Mouse (Mus musculus): ENCODE data around the gene Olfr1084.
"Not testable (repeated sequence)": the region's sequence is repeated elsewhere in the genome, so short reads cannot be mapped to it uniquely, and the experiment has no call there.

Olfr1084 gene

GRCm38 (mm10) chr2:86639625-86640024, at the start of gene Olfr1084:
Gene Olfr1084, minus strand, starts transcription at chr2:86639725.
- not testable (repeated sequence) for DNase-seq (ENCODE audit: extremely low read depth, low read depth)

DNA sequence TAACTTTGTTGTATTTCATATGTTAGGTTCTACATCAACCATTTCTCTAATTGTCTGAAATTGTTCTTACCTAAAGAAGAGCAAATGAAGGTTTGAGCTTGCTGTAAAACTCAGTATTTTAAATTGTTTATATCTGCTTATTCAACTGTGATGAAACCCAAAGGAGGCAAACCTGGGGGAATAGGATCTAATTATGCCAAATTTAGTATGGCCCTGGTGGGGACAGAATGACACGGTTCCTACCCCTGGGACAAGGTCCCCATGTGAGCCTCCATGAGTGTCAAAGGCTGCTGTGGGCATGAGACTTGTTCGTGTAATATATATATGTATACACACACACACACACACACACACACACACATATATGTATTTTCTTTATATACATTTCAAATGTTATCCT, 40.5 kb upstream of the Olfr1084 start, which contains the start of gene Olfr1086:
Gene Olfr1086, minus strand, starts transcription at position 101 of the 400 bp plus-strand sequence.
- DNase-seq (ENCODE audit: extremely low read depth, low read depth): no peak

DNA sequence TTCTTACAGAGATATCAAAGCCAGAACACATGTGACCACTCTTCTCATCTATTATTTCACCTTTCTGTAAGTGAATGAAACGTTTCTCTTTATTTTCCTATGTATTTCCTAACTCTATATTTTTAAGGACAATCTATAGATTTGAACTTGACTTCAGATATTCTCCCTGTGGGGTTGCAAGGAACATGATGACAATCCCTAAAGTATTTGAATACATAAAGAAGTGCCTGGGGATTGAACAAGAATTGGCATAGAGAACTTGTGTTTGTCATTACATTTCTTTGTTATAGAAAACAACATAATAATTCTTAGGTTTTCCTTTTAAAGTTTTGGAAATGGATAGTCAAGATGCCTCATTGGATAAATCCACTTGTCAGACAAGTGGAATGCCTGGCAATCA, 22.4 kb upstream of the Olfr1084 start, which contains the start of gene Olfr1085:
Gene Olfr1085, minus strand, starts transcription at position 101 of the 400 bp plus-strand sequence.
- DNase-seq (ENCODE audit: extremely low read depth, low read depth): no peak

GRCm38 (mm10) chr2:86598866-86599265, 40.7 kb downstream of the Olfr1084 start, which contains the start of gene Olfr1082:
Gene Olfr1082, minus strand, starts transcription at chr2:86598966.
- not testable (repeated sequence) for DNase-seq (ENCODE audit: extremely low read depth, low read depth)
